Mouse (Mus musculus) CH12.LX (cell line): Measurements from ENCODE around the gene Rbfox1.

Source experiments
- CTCF ChIP-seq, 2 experiments: IDR thresholded peaks in 1 of 2; conservative IDR thresholded peaks in 1 of 2; 2 replicates each; pipeline ENCODE4 v1.5.1; 2011 to 2012; ENCODE audit warnings: low read depth in 2 of 2, low read length in 2 of 2, improper control_type of control experiment in 1 of 2, inconsistent platforms in 1 of 2, mild to moderate bottlenecking in 1 of 2, moderate library complexity in 1 of 2
- ELF1 ChIP-seq: IDR thresholded peaks from 2 replicates; pipeline ENCODE4 v1.6.1; 2014; ENCODE audit warnings: low read depth, mild to moderate bottlenecking, inconsistent platforms, low read length, improper control_type of control experiment
- EP300 ChIP-seq: IDR thresholded peaks from 2 replicates; pipeline ENCODE4 v1.6.1; 2011; ENCODE audit warnings: low read length, improper control_type of control experiment
- ETS1 ChIP-seq: conservative IDR thresholded peaks from 2 replicates; pipeline ENCODE4 v1.6.1; 2012; ENCODE audit warnings: low read depth, mild to moderate bottlenecking, inconsistent platforms, low read length, improper control_type of control experiment, moderate library complexity
- NELFE ChIP-seq: IDR thresholded peaks from 2 replicates; pipeline ENCODE4 v1.6.1; 2011; ENCODE audit warnings: low read depth, low read length, improper control_type of control experiment
- POLR2A ChIP-seq: IDR thresholded peaks from 2 replicates; pipeline ENCODE4 v1.6.1; 2011; ENCODE audit warnings: low read depth, mild to moderate bottlenecking, improper control_type of control experiment, low read length
- POLR2AphosphoS2 ChIP-seq: IDR thresholded peaks from 2 replicates; pipeline ENCODE4 v1.6.1; 2011; ENCODE audit warnings: low read depth, low read length, improper control_type of control experiment
- RCOR1 ChIP-seq: conservative IDR thresholded peaks from 2 replicates; pipeline ENCODE4 v1.6.1; 2012; ENCODE audit warnings: low read depth, mild to moderate bottlenecking, inconsistent platforms, low read length, improper control_type of control experiment
- SIN3A ChIP-seq: IDR thresholded peaks from 2 replicates; pipeline ENCODE4 v1.6.1; 2012; ENCODE audit warnings: low read length, improper control_type of control experiment, inconsistent platforms
- USF1 ChIP-seq: IDR thresholded peaks from 2 replicates; pipeline ENCODE4 v1.6.1; 2014; ENCODE audit warnings: low read depth, mild to moderate bottlenecking, inconsistent platforms, low read length, improper control_type of control experiment
- ZC3H11A ChIP-seq: IDR thresholded peaks from 2 replicates; pipeline ENCODE4 v1.6.1; 2012; ENCODE audit warnings: low read depth, mild to moderate bottlenecking, inconsistent platforms, low read length, improper control_type of control experiment
- ZKSCAN1 ChIP-seq: IDR thresholded peaks from 2 replicates; pipeline ENCODE4 v1.6.1; 2012; ENCODE audit warnings: low read depth, inconsistent platforms, low read length, improper control_type of control experiment, borderline replicate concordance
- ZMIZ1 ChIP-seq: IDR thresholded peaks from 2 replicates; pipeline ENCODE4 v1.6.1; 2012; ENCODE audit warnings: low read depth, mild to moderate bottlenecking, inconsistent platforms, low read length, improper control_type of control experiment
- ZNF384 ChIP-seq: IDR thresholded peaks from 2 replicates; pipeline ENCODE4 v1.6.1; 2012; ENCODE audit warnings: low read depth, low read length, improper control_type of control experiment, inconsistent platforms

GRCm38 (mm10) chr16:7132434-7132833 lies 1247.3 kb downstream of the Rbfox1 start:
- TF ChIP-seq ZMIZ1 (no peak), RCOR1 (no peak), ELF1 (no peak), USF1 (no peak), CTCF (conservative IDR thresholded peaks at IDR 0.05 in 1 of 2, IDR thresholded peaks at IDR 0.05 in 1 of 2; ENCODE audit: low read depth in 2 of 2, low read length in 2 of 2) (no peak), ZNF384 (no peak), EP300 (no peak), SIN3A (no peak), ZC3H11A (no peak), ZKSCAN1 (no peak), NELFE (no peak), ETS1 (no peak), POLR2A (no peak), POLR2AphosphoS2 (no peak)
